Mouse (Mus musculus) spleen, adult 10 weeks (tissue): Measurements from ENCODE around the gene Olfr1370. TPM values are rescaled to one million over a fixed set of nuclear protein-coding genes. Genes with fewer than 3 reads are reported as not detected.

Source experiments
- polyA plus RNA-seq: library from polyadenylated mRNA; stranded (reverse); fragments of 350-450 nt; fragmentation: Illumina TruSeq; extraction: RNeasy Lipid Tissue Mini Kit (QIAGEN cat#74804); gene quantifications from one replicate; pipeline ENCODE4 v1.2.3, GENCODE M21; 2015; ENCODE audit warnings: low replicate concordance; ENCODE audit not compliant: insufficient read depth

Olfr1370 gene
- polyA plus RNA-seq, result not detected

GRCm38 (mm10) chr13:21074847-21075246, at the start of gene Olfr1370:
Olfr1370 (minus strand) TSS chr13:21074947.

GRCm38 (mm10) chr13:21111183-21111582, 36.4 kb upstream of the Olfr1370 start, which contains the start of gene Olfr1369-ps1:
Olfr1369-ps1 (plus strand) TSS chr13:21111483.

Other genes starting within 250 kb of the Olfr1370 start
- gene Olfr1369-ps1, start 36.5 kb upstream of the Olfr1370 start, polyA plus RNA-seq, result not detected
- gene Olfr263, start 54.7 kb upstream of the Olfr1370 start, polyA plus RNA-seq, result not detected
- not detected for gene Olfr1368, start 70.9 kb upstream of the Olfr1370 start, polyA plus RNA-seq
- gene Trim27, start 104.5 kb upstream of the Olfr1370 start, polyA plus RNA-seq, result 99.8 TPM
- not detected for gene Gpx5, start 217.8 kb upstream of the Olfr1370 start, polyA plus RNA-seq
- gene Gpx6, start 237.2 kb upstream of the Olfr1370 start, polyA plus RNA-seq, result not detected